Mouse (Mus musculus): ENCODE data around the gene Tango6.

DNA sequence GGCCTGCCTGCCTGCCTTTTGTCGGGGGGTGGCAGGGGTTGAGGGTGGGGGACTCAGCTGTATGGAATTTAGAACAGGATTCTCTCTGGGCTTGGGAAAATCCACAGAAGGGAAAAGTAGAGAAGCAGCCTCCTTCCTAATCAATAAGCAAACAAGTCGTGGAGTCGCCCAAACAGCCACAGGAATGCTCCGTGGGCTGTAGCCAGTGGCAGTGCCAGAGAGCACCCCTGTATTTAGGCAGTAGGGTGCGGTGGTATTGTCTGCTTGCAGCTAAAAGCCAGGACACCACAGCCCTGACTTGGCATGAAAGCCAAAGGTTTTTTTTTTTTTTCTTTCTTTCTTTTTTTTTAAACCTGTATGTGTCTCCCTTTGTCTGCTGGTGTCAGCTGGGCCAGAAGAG is 41.9 kb upstream of the Tango6 start:
- no peak for TF ChIP-seq CTCF (IDR thresholded peaks at IDR 0.05; ENCODE audit: extremely low read depth, insufficient read length, insufficient replicate concordance, low read depth, low read length)
- no peak for TF ChIP-seq POLR2A (IDR thresholded peaks at IDR 0.05; ENCODE audit: low read depth, low read length)
